Mouse (Mus musculus) liver, embryonic 14.5 days (tissue): ENCODE measurements at regions not wholly inside any gene's neighbourhood (a gene's known extent, or its start where the extent isn't known, plus 50 kb on each side); places are given as distances from the start of the nearest gene placed in this dataset.

Experiments
- ATAC-seq: fragments of 200-750 bp; cut with Nextera tagmentation; 2 replicates; pipeline ENCODE4 v1.8.0; 2017; ENCODE audit warnings: moderate number of reproducible peaks, mild to moderate bottlenecking, moderate library complexity; ENCODE audit not compliant: insufficient read depth
- DNase-seq, 3 experiments: peaks; one replicate each; pipeline ENCODE4 v3.0.0-alpha.2; 2012 to 2013; ENCODE audit warnings: low read depth in 3 of 3, low spot score in 3 of 3
- H3K27ac ChIP-seq: fragments of 300-500 bp; sonication (generic); 2 replicates; pipeline ENCODE4 v1.5.1; 2014; ENCODE audit warnings: moderate library complexity, mild to moderate bottlenecking, control low read depth, inconsistent platforms
- H3K27me3 ChIP-seq: fragments of 300-500 bp; sonication (generic); 2 replicates; pipeline ENCODE4 v1.6.1; 2014; ENCODE audit warnings: mild to moderate bottlenecking, low read length, moderate library complexity; ENCODE audit not compliant: control insufficient read depth, insufficient read depth
- H3K36me3 ChIP-seq: fragments of 300-500 bp; sonication (generic); replicated peaks from 2 replicates; pipeline ENCODE4 v1.6.1; 2014; ENCODE audit warnings: low read depth; ENCODE audit not compliant: control insufficient read depth, insufficient read depth
- H3K4me1 ChIP-seq, 2 experiments: fragments of 200-500 bp in 1 of 2; fragments of 300-500 bp in 1 of 2; sonication (generic) in 1 of 2; replicated peaks; 2 replicates each; pipeline ENCODE4 v1.6.1; 2012 to 2014; ENCODE audit warnings: antibody characterized with exemption in 1 of 2, inconsistent platforms in 1 of 2, low read length in 1 of 2; ENCODE audit not compliant: control insufficient read depth in 2 of 2, insufficient read depth in 2 of 2
- H3K4me2 ChIP-seq: fragments of 300-500 bp; sonication (generic); 2 replicates; pipeline ENCODE4 v1.6.1; 2014; ENCODE audit warnings: low read depth, mild to moderate bottlenecking, control low read depth, moderate library complexity
- H3K4me3 ChIP-seq, 2 experiments: fragments of 200-500 bp in 1 of 2; fragments of 300-500 bp in 1 of 2; sonication (generic) in 1 of 2; 2 replicates each; pipeline ENCODE4 v1.5.1; 2012 to 2014; ENCODE audit warnings: low read depth in 2 of 2, low read length in 2 of 2, mild to moderate bottlenecking in 2 of 2, control low read depth in 1 of 2, inconsistent platforms in 1 of 2, moderate library complexity in 1 of 2; ENCODE audit not compliant: insufficient read depth in 1 of 2
- H3K9ac ChIP-seq: fragments of 300-500 bp; sonication (generic); replicated peaks from 2 replicates; pipeline ENCODE4 v1.6.1; 2014; ENCODE audit warnings: mild to moderate bottlenecking, control low read depth, moderate library complexity
- H3K9me3 ChIP-seq: fragments of 300-500 bp; sonication (generic); 2 replicates; pipeline ENCODE4 v1.6.1; 2016; ENCODE audit warnings: low read length, mixed read lengths; ENCODE audit not compliant: control insufficient read depth
- CTCF ChIP-seq: IDR thresholded peaks from 2 replicates; pipeline ENCODE4 v1.5.1; 2016; ENCODE audit warnings: antibody characterized with exemption, low read depth, control low read depth
- EP300 ChIP-seq: IDR thresholded peaks from 2 replicates; pipeline ENCODE4 v1.6.1; 2016; ENCODE audit warnings: antibody characterized with exemption, low read depth
- WGBS: fragments of 180-500 bp; shearing (Covaris S2); extraction: QIAGEN DNeasy Blood & Tissue Kit; methylation state at CpG from one replicate; pipeline ENCODE4 v1.1.7; 2014; ENCODE audit not compliant: insufficient replicate concordance; 5-methylcytosine and 5-hydroxymethylcytosine counted together

- Histone ChIP-seq H3K4me2 (no peak overlapping the region), H3K9me3 (no peaks in the 10 kb centered on the region), H3K9ac (no peak overlapping the region), H3K27me3 (no peaks in the 10 kb centered on the region; the same call in 1 of the 2 replicates), H3K4me1 (peaks cover 0 to 2% of the 10 kb centered on the region in 2 experiments; a peak in 1 of 4 replicates), H3K36me3 (no peaks in the 10 kb centered on the region), H3K4me3 (no peak overlapping the region), H3K27ac (no peak overlapping the region)
- no peak for TF ChIP-seq CTCF
- TF ChIP-seq EP300 = no peak
- DNase-seq (no peak), ATAC-seq (no peak)
- 43% methylated on average over 3 of the region's 3 CpGs for WGBS
Observed at GRCm38 (mm10) chr7:125392536-125392935, 51.9 kb upstream of the Kdm8 start.

GRCm38 (mm10) chr7:125393228-125393627, 51.2 kb upstream of the Kdm8 start:
- ATAC-seq = peak; percentile 18; the same call in 1 of the 2 replicates
- DNase-seq = no peak
- WGBS = 7% methylated on average over 16 of the region's 16 CpGs

GRCm38 (mm10) chr7:125393654-125394346, 50.7 kb upstream of the Kdm8 start:
- H3K27me3 ChIP-seq = no peaks in the 10 kb centered on the region; the same call in 1 of the 2 replicates
- TF ChIP-seq EP300 (no peak), CTCF (peak; percentile 99)
- H3K27ac ChIP-seq = no peak overlapping the region
- peak overlapping the region; percentile 59 for H3K4me2 ChIP-seq
- peak overlapping the region in 1 of 2 experiments; percentile 20; a peak in 2 of 4 replicates for H3K4me3 ChIP-seq
- H3K9me3 ChIP-seq = no peaks in the 10 kb centered on the region
- 2% methylated on average over 33 of the region's 33 CpGs for WGBS
- no peak overlapping the region for H3K9ac ChIP-seq
- peaks cover 0 to 2% of the 10 kb centered on the region in 2 experiments; a peak in 1 of 4 replicates for H3K4me1 ChIP-seq
- no peaks in the 10 kb centered on the region for H3K36me3 ChIP-seq
- DNase-seq (peak; percentile 48 to 52 (median 51)), ATAC-seq (peak; percentile 72)

More at GRCm38 (mm10) chr7:125393228-125393627, 51.2 kb upstream of the Kdm8 start:
- H3K9ac ChIP-seq = no peak overlapping the region
- H3K27me3 ChIP-seq = no peaks in the 10 kb centered on the region; the same call in 1 of the 2 replicates
- H3K36me3 ChIP-seq = no peaks in the 10 kb centered on the region
- H3K4me1 ChIP-seq = peaks cover 0 to 2% of the 10 kb centered on the region in 2 experiments; a peak in 1 of 4 replicates
- H3K27ac ChIP-seq = no peak overlapping the region
- TF ChIP-seq EP300 (no peak), CTCF (no peak)
- no peaks in the 10 kb centered on the region for H3K9me3 ChIP-seq
- H3K4me3 ChIP-seq = peak overlapping the region in 1 of 2 experiments; percentile 20; a peak in 3 of 4 replicates
- H3K4me2 ChIP-seq = peak overlapping the region; percentile 59
